Mouse (Mus musculus) thymus, postnatal 36 days (tissue): Measurements from ENCODE around the gene Olfr943.

Source experiments
- DNase-seq, 2 experiments: peaks; one replicate each; pipeline ENCODE4 v3.0.0; 2022; ENCODE audit warnings: mixed read lengths in 2 of 2

The Olfr943 gene

DNA sequence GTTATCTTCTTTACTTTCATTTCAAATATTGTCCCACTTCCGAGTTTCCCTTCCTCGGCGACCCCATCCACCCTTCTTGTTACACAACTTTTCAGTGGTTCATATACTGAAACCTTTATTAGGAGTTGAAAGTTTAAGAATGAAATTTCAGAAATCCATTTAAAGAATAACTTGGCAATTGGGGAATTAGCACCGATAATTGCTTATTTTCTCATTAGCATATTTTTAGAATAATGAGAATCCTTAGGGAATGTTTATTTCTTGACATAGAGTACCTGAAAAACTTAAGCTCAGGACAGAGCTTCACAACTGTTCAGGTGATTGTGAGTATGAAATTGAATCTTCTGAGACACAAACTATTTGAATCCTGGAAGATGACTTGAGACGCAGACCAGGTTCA is at the start of gene Olfr943:
Gene Olfr943, plus strand, starts transcription at position 301 of the 400 bp plus-strand sequence.
- DNase-seq, result no peak

DNA sequence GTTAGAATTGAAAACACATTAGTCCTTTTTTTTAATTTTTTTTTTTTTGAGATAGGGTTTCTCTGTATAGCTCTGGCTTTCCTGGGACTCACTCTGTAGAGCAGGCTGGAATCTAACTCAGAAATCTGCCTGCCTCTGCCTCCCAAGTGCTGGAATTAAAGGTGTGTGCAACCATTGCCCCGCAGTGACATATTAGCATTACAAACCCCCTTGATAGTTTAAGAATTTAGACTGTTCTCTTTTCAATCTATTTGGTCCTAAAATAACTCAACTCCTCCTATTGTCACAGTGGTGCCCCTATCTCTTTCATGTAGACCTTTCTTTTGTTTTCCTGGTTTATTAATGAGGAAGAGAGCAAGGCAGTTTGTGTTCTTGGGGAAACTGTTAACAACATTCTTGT is 38.8 kb upstream of the Olfr943 start:
- DNase-seq, result no peak

DNA sequence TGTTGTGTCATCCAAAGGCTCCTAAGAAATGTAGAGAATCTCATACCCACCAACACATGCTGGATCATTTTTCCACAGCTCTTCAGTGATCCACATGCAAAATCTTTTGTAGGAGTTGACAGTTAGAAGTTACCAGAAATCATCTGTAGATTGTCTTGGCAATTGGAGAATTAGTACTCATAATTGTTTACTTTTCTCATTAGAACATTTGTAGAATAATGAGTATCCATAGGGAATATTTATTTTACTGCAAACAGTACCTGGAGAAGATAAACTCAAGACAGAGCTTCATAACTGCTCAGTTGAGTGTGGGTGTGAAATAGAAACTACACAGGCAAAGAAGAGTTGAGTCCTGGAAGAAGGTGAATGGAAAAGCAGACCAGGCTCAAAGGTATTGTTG is 38.3 kb upstream of the Olfr943 start, which contains the start of gene Olfr27:
Gene Olfr27, plus strand, starts transcription at position 301 of the 400 bp plus-strand sequence.
- DNase-seq, result no peak

DNA sequence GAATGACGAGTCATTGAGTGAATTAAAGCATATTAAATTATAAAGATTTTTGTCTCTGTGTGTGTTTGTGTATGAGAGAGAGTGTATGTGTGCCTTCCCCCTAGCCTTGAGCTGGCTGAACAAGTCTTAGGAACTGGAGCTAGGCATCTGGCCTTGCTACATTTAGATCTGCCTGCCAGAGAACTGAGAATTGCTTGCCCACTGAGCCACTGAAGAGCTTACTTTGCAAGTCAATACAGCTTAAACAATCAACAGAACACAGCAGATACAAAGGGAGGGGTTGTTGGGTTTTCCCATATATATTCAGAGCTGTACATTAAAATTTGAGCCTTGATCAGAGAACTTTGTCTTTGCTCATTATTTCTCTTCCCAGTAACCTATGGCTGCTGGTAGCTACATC is 13.7 kb upstream of the Olfr943 start:
- DNase-seq, result no peak

DNA sequence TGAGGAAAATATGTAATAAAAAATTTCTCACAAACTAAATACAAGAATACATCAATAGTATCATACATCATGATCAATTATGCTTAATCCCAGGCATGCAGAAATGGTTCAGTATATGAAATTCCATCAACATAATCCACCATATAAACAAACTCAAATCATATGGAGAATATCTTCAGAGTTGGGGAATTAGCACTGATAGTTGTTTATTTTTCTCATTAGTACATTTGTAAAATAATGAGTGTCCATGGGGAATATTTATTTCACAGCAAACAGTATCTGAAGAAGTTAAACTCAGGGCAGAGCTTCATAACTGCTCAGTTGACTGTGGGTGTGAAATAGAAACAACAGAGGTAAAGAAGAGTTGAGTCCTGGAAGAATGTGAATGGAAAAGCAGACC is 35.5 kb downstream of the Olfr943 start, which contains the start of gene Olfr944:
Gene Olfr944, plus strand, starts transcription at position 301 of the 400 bp plus-strand sequence.
- no peak for DNase-seq
